Mouse (Mus musculus): ENCODE measurements at regions not wholly inside any gene's neighbourhood (a gene's known extent, or its start where the extent isn't known, plus 50 kb on each side); places are given as distances from the start of the nearest gene placed in this dataset.
"Not testable (repeated sequence)": the region's sequence is repeated elsewhere in the genome, so short reads cannot be mapped to it uniquely, and the experiment has no call there.

- DNase-seq = no peak
Observed at GRCm38 (mm10) chr6:25101761-25102160, 145.7 kb upstream of the Tmem229a start.

- no peak for DNase-seq
Observed at GRCm38 (mm10) chr6:25087167-25087566, 131.1 kb upstream of the Tmem229a start.

- no peak for DNase-seq
Observed at GRCm38 (mm10) chr6:25085871-25086270, 129.8 kb upstream of the Tmem229a start.

- DNase-seq = not testable (repeated sequence)
Observed at GRCm38 (mm10) chr6:25085296-25085695, 129.2 kb upstream of the Tmem229a start.

GRCm38 (mm10) chr6:25065913-25066312 lies 109.8 kb upstream of the Tmem229a start:
- DNase-seq = no peak

GRCm38 (mm10) chr6:25032878-25033509 lies 76.9 kb upstream of the Tmem229a start:
- no peak for DNase-seq

- DNase-seq = no peak
Observed at GRCm38 (mm10) chr6:25026953-25027352, 70.9 kb upstream of the Tmem229a start.

- no peak for DNase-seq
Observed at GRCm38 (mm10) chr6:25020005-25020772, 64.1 kb upstream of the Tmem229a start.

GRCm38 (mm10) chr6:25013288-25013606 lies 57.1 kb upstream of the Tmem229a start:
- DNase-seq = peak; percentile 67

- peak; percentile 27 for DNase-seq
Observed at GRCm38 (mm10) chr6:25012376-25013287, 56.5 kb upstream of the Tmem229a start.

GRCm38 (mm10) chr6:25008856-25009255 lies 52.8 kb upstream of the Tmem229a start:
- DNase-seq = not testable (repeated sequence)
